Mouse (Mus musculus) gastrocnemius, postnatal 10 days (tissue): ENCODE data around the gene Daam1. TPM values are rescaled to one million over a fixed set of nuclear protein-coding genes. Genes with fewer than 3 reads are reported as not detected.

Source experiments
- DNase-seq: peaks from one replicate; pipeline ENCODE4 v3.0.0; 2021; ENCODE audit warnings: mixed read lengths
- long read RNA-seq, 2 experiments: library from polyadenylated mRNA; stranded (forward); transcript quantifications; one replicate each; pipeline ENCODE4 v2.0.0; 2021
- total RNA-seq, 2 experiments: library from RNA; stranded (reverse); gene quantifications; 2 replicates each; pipeline ENCODE4 v1.2.3; 2021

The Daam1 gene
- total RNA-seq, result 10 to 100 TPM; 18.2 to 23.6 TPM
- long read RNA-seq, experiment 1, partial matches to known transcripts, result 1 of 17 reads
- long read RNA-seq, experiment 1, other reads (novel, unspliced or antisense), result 16 of 17 reads
- long read RNA-seq, experiment 2, partial matches to known transcripts, result 0 of 7 reads
- long read RNA-seq, experiment 2, other reads (novel, unspliced or antisense), result 7 of 7 reads

GRCm38 (mm10) chr12:71830607-71831257 lies at the start of gene Daam1:
Gene Daam1, plus strand, starts transcription at chr12:71831078.
- DNase-seq, result peak; percentile 74

GRCm38 (mm10) chr12:71781220-71781619 lies 49.7 kb upstream of the Daam1 start:
- DNase-seq, result no peak

- DNase-seq, result no peak
Measured at GRCm38 (mm10) chr12:71783970-71784369, 46.9 kb upstream of the Daam1 start.

- DNase-seq, result no peak
Measured at GRCm38 (mm10) chr12:71784666-71785255, 46.1 kb upstream of the Daam1 start.

- DNase-seq, result no peak
Measured at GRCm38 (mm10) chr12:71786521-71786920, 44.4 kb upstream of the Daam1 start.

- DNase-seq, result no peak
Measured at GRCm38 (mm10) chr12:71788791-71789190, 42.1 kb upstream of the Daam1 start.

- DNase-seq, result no peak
Measured at GRCm38 (mm10) chr12:71790581-71790980, 40.3 kb upstream of the Daam1 start.

- no peak for DNase-seq
Measured at GRCm38 (mm10) chr12:71793114-71793513, 37.8 kb upstream of the Daam1 start.

- DNase-seq, result no peak
Measured at GRCm38 (mm10) chr12:71795626-71796025, 35.3 kb upstream of the Daam1 start.

- DNase-seq, result no peak
Measured at GRCm38 (mm10) chr12:71796517-71796916, 34.4 kb upstream of the Daam1 start.

GRCm38 (mm10) chr12:71807306-71807705 lies 23.6 kb upstream of the Daam1 start:
- DNase-seq, result no peak

- DNase-seq, result no peak
Measured at GRCm38 (mm10) chr12:71808631-71809030, 22.2 kb upstream of the Daam1 start.

- no peak for DNase-seq
Measured at GRCm38 (mm10) chr12:71809550-71809949, 21.3 kb upstream of the Daam1 start.

- no peak for DNase-seq
Measured at GRCm38 (mm10) chr12:71812567-71812966, 18.3 kb upstream of the Daam1 start.

- DNase-seq, result no peak
Measured at GRCm38 (mm10) chr12:71813251-71813650, 17.6 kb upstream of the Daam1 start.

- DNase-seq, result no peak
Measured at GRCm38 (mm10) chr12:71813761-71814160, 17.1 kb upstream of the Daam1 start.

- DNase-seq, result no peak
Measured at GRCm38 (mm10) chr12:71820094-71820493, 10.8 kb upstream of the Daam1 start.

- no peak for DNase-seq
Measured at GRCm38 (mm10) chr12:71821272-71821671, 9.6 kb upstream of the Daam1 start.

GRCm38 (mm10) chr12:71821743-71822142 lies 9.1 kb upstream of the Daam1 start:
- no peak for DNase-seq

- no peak for DNase-seq
Measured at GRCm38 (mm10) chr12:71824927-71825326, 6.0 kb upstream of the Daam1 start.

GRCm38 (mm10) chr12:71830139-71830538 lies 739 bp upstream of the Daam1 start:
- no peak for DNase-seq

GRCm38 (mm10) chr12:71831258-71832087 lies 595 bp downstream of the Daam1 start:
- DNase-seq, result peak; percentile 58

GRCm38 (mm10) chr12:71832225-71832624 lies 1.3 kb downstream of the Daam1 start:
- DNase-seq, result peak; percentile 73
